Mouse (Mus musculus): ENCODE results near the gene Adam11.

Adam11 gene

GRCm38 (mm10) chr11:102827097-102827496, 65.9 kb downstream of the Adam11 start:
- no peak for DNase-seq (ENCODE audit: low read depth, low spot score)

Measured in embryo, embryonic 11.5 days (tissue).